Mouse (Mus musculus): Measurements from ENCODE around the gene Hipk2. TPM values are rescaled to one million over a fixed set of nuclear protein-coding genes. Genes with fewer than 3 reads are reported as not detected.
"Not testable (repeated sequence)": the region's sequence is repeated elsewhere in the genome, so short reads cannot be mapped to it uniquely, and the experiment has no call there.

Gene Hipk2
- polyA plus RNA-seq, 1 experiment from 2014 or later: 18.0 TPM

DNA sequence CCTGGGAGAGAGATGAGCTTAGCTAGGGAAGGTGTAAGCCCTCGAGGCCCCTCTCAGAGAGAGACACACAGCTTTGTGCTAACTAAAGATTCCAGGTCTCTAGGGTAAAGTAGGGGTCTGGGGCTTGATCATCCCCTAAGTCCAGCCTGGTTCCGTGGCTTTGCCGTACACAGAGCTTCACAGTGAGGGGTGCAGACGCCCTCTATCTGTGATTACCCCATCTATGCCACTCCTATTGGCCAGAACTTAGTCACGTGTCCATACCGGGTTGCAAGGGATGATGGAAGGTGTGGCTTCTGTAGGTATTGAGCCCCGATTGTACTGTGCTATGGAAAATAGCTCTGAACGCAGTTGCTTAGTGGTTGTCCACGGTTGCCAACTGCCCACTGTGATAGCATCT, 198.3 kb downstream of the Hipk2 start:
- WGBS (ENCODE audit: insufficient replicate concordance): 56% methylated on average over 9 of the region's 9 CpGs
- H3K27ac ChIP-seq (replicated peaks): no peak overlapping the region
- H3K36me3 ChIP-seq (replicated peaks): no peaks in the 10 kb centered on the region
- H3K27me3 ChIP-seq: peaks cover 7% of the 10 kb centered on the region; the same call in 1 of the 2 replicates
- ATAC-seq (ENCODE audit: insufficient read depth): no peak
- H3K4me2 ChIP-seq: no peak overlapping the region
- H3K9me3 ChIP-seq (replicated peaks): no peaks in the 10 kb centered on the region
- H3K4me1 ChIP-seq (replicated peaks): peaks cover 9% of the 10 kb centered on the region
- H3K9ac ChIP-seq: no peak overlapping the region
- H3K4me3 ChIP-seq (replicated peaks): no peak overlapping the region

DNA sequence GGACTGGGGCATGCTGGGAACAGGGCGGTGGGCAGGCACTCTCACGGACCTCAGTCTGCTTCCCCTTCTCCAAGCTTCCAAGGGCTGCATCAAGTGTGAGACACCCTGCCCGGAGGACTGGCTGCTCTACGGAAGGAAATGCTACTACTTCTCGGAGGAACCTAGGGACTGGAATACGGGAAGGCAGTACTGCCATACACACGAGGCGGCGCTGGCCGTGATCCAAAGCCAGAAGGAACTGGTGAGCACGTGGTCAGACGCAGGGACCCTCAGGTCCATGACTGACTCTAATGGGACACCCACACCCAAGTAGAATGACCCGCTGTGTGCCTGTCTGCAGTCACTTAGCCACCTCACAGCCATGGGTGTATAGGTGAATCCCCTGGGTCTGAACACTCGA, 199.2 kb downstream of the Hipk2 start:
- Histone ChIP-seq H3K4me2 (no peak overlapping the region), H3K27ac (replicated peaks) (no peak overlapping the region), H3K4me3 (replicated peaks) (no peak overlapping the region), H3K9ac (no peak overlapping the region), H3K9me3 (replicated peaks) (no peaks in the 10 kb centered on the region), H3K27me3 (peaks cover 7% of the 10 kb centered on the region; the same call in 1 of the 2 replicates), H3K36me3 (replicated peaks) (no peaks in the 10 kb centered on the region), H3K4me1 (replicated peaks) (peaks cover 9% of the 10 kb centered on the region)
- whole genome bisulfite sequencing (ENCODE audit: insufficient replicate concordance): 61% methylated on average over 14 of the region's 14 CpGs
- ATAC-seq (ENCODE audit: insufficient read depth): no peak

DNA sequence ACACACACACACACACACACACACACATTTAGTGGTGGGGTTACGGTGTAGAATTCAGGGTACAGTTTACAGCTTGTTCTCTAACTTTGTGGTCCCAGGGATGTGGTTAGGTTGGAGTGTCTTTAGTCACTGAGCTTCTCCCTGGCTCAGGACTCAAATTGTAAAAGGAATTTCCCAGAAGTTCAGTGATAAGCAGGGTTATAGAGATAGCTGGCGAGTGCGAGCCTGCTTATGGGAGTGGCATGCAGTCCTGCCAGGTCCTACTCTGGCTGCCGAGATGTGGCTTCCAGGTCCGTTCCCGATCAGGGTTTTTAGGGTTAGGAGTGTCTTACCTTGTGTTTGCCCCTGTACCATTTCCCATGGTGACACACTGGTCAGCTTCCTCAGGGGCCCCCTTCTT, 199.7 kb downstream of the Hipk2 start:
- Histone ChIP-seq H3K4me2 (no peak overlapping the region; the same call in 1 of the 2 replicates), H3K36me3 (replicated peaks) (no peaks in the 10 kb centered on the region), H3K9ac (no peak overlapping the region), H3K4me3 (replicated peaks) (no peak overlapping the region), H3K9me3 (replicated peaks) (no peaks in the 10 kb centered on the region), H3K4me1 (replicated peaks) (peaks cover 14% of the 10 kb centered on the region), H3K27me3 (peaks cover 7% of the 10 kb centered on the region; the same call in 1 of the 2 replicates), H3K27ac (replicated peaks) (no peak overlapping the region)
- no peak for ATAC-seq (ENCODE audit: insufficient read depth)
- WGBS (ENCODE audit: insufficient replicate concordance): 48% methylated on average over 6 of the region's 6 CpGs

DNA sequence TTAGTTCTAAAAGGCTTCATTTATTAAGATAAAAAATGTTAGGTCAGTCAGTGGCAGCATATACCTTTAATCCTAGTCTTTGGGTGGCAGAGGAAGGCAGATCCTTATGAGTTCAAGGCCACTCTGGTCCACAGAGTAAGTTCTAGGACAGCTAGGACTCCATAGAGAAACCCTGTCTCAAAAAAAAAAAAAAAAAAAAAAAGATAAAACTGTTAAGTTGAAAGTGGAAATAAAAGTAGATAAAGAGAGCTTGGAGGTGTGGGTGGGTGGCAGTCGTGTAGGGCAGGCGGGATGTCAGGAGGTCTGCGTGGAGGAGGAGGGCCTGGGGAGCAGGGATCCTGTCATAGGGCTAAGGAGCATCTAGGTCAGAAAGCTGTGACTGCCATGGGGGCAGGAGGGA, 204.0 kb downstream of the Hipk2 start:
- peaks cover 18% of the 10 kb centered on the region for H3K27me3 ChIP-seq
- H3K4me3 ChIP-seq (replicated peaks): no peak overlapping the region
- no peak overlapping the region for H3K27ac ChIP-seq (replicated peaks)
- no peak overlapping the region for H3K4me2 ChIP-seq
- H3K4me1 ChIP-seq (replicated peaks): peaks cover 17% of the 10 kb centered on the region
- no peak for ATAC-seq (ENCODE audit: insufficient read depth)
- no peaks in the 10 kb centered on the region for H3K36me3 ChIP-seq (replicated peaks)
- WGBS (ENCODE audit: insufficient replicate concordance): 48% methylated on average over 3 of the region's 3 CpGs
- no peak overlapping the region for H3K9ac ChIP-seq
- no peaks in the 10 kb centered on the region for H3K9me3 ChIP-seq (replicated peaks)

DNA sequence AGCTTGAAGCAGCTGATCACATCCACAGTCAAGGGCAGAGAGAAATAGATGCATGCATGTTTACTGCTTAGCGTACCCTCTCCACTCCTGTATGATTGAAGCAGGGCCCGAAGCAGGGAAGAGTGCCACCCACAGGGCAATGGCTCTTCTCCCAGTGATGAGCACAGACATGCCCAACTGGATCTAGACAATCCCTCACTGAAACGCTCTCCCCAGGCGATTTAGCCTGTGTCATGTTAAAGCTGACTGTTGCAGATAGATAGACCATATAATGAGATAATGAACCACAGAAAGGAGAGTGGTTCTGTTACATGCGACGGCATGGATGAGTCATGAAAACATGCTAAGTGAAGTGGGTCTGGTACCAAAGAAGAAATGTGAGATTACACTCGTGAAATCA, 204.7 kb downstream of the Hipk2 start:
- no peak for ATAC-seq (ENCODE audit: insufficient read depth)
- Histone ChIP-seq H3K4me2 (no peak overlapping the region), H3K9ac (no peak overlapping the region), H3K4me3 (replicated peaks) (no peak overlapping the region), H3K27me3 (peaks cover 22% of the 10 kb centered on the region), H3K9me3 (replicated peaks) (no peaks in the 10 kb centered on the region), H3K4me1 (replicated peaks) (peaks cover 11% of the 10 kb centered on the region), H3K36me3 (replicated peaks) (no peaks in the 10 kb centered on the region), H3K27ac (replicated peaks) (no peak overlapping the region)
- WGBS (ENCODE audit: insufficient replicate concordance): 39% methylated on average over 7 of the region's 7 CpGs

DNA sequence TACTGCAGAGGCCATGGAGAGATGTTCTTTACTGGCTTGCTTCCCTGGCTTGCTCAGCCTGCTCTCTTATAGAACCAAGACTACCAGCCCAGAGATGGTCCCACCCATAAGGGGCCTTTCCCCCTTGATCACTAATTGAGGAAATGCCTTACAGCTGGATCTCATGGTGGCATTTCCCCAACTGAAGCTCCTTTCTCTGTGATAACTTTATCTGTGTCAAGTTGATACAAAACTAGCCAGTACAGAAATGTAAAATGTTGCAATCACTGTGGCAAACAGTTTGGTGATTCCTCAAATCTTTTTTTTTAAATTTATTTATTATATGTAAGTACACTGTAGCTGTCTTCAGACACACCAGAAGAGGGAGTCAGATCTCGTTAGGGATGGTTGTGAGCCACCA, 205.5 kb downstream of the Hipk2 start:
- WGBS (ENCODE audit: insufficient replicate concordance): 38% methylated on average over 1 of the region's 1 CpGs
- not testable (repeated sequence) for H3K4me2 ChIP-seq; H3K4me3 ChIP-seq (replicated peaks); H3K4me1 ChIP-seq (replicated peaks); ATAC-seq (ENCODE audit: insufficient read depth); H3K9me3 ChIP-seq (replicated peaks); H3K9ac ChIP-seq; H3K27ac ChIP-seq (replicated peaks); H3K36me3 ChIP-seq (replicated peaks)
- peaks cover 30% of the 10 kb centered on the region for H3K27me3 ChIP-seq

DNA sequence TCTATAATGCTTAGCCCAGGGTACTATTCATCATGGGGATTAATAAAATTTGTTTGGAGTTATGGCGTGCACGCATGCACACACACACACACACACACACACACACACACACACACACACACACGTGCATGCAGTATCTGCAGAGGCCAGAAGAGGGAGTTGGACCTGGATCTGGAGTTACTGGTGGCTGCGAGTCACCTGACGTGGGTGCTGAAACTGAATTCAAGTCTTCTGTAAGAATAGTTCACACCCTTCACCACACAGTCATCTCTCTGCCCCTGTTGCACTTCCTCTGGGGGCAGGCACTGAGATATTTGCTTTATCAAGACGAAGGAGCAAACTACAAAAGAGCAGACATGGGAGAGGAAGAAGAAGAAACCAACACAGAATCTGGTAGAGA, 206.4 kb downstream of the Hipk2 start:
- Histone ChIP-seq H3K9ac (no peak overlapping the region), H3K4me3 (replicated peaks) (no peak overlapping the region), H3K36me3 (replicated peaks) (no peaks in the 10 kb centered on the region), H3K27me3 (peaks cover 39% of the 10 kb centered on the region), H3K4me2 (no peak overlapping the region), H3K27ac (replicated peaks) (no peak overlapping the region), H3K9me3 (replicated peaks) (no peaks in the 10 kb centered on the region), H3K4me1 (replicated peaks) (peaks cover 8% of the 10 kb centered on the region)
- no peak for ATAC-seq (ENCODE audit: insufficient read depth)
- WGBS (ENCODE audit: insufficient replicate concordance): 44% methylated on average over 6 of the region's 6 CpGs

DNA sequence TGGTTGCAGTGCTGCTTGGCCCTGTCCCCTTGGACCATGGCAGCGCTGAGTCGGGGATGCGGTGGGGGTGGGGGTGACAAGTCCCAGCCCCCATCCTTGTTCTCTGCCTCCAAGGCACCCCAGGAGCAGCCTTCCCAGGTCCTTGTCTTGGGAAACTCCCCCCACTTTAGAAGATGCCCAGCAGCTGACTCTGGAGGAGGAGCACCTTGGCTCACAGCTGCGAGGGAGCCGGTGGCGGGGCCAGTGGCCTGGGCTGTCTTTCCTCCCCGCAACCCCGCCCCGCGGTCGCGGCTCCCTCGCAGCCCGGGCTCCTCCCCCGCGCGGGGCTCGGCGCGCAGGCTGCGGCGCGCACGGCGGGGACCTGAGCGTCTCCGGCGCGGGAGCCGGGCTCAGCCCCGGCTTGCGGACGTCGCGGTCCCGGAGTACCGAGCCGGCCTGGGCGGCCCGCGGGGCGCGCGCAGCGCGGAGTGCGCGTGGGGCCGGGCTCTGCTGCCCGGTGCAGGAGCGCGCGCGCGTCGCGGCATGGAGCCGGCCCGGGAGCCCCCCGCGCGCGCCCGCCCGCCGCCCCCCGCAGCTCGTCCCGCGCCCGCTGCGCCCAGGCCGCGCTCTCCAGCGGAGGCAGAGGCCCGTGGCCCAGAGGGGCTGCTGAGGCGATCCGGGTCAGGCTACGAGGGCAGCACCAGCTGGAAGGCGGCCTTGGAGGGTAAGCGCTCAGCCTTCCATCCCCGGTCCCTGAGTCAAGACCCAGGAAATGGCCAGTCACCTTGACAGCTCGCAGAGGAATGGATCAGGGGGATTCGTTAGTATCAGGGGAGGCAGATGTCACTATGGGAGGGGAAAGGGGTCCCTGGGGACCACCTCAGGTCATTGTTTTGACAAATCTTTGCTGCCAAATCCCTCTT, 213.0 kb downstream of the Hipk2 start, which contains the start of gene Clec2l:
Gene Clec2l (plus strand): TSS at position 356 of the 902 bp plus-strand sequence.
- peak within 1 kb of the TSS; percentile 64 for H3K4me2 ChIP-seq

DNA sequence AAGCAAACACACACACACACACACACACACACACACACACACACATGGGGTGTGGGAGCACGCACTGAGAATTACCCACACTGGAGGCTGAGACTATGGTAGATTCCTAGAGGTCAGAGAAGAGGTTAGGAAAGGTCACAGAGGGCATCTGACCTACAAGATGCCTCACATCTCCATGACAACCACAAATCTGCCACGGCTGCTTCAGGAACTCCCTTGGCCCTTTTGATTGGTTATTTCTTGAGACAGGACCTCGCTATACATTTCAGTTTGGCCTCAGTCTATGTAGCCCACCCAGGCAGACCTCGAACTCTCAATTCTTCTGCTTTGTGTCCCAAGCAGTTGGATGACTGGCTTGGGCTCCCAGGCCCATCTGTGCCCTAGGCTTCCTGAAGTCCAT, 214.3 kb downstream of the Hipk2 start:
- Histone ChIP-seq H3K4me3 (replicated peaks) (no peak overlapping the region), H3K27me3 (peaks cover 83% of the 10 kb centered on the region), H3K36me3 (replicated peaks) (no peaks in the 10 kb centered on the region), H3K4me1 (replicated peaks) (0 out of 2 replicates have a peak, but pooled peaks cover 2% of the 10 kb centered on the region), H3K27ac (replicated peaks) (no peak overlapping the region), H3K9me3 (replicated peaks) (no peaks in the 10 kb centered on the region), H3K9ac (no peak overlapping the region), H3K4me2 (no peak overlapping the region)
- no peak for ATAC-seq (ENCODE audit: insufficient read depth)
- WGBS (ENCODE audit: insufficient replicate concordance): 48% methylated on average over 4 of the region's 4 CpGs

More for the DNA sequence above, 213.0 kb downstream of the Hipk2 start, which contains the start of gene Clec2l:
- Histone ChIP-seq H3K4me1 (replicated peaks) (0 out of 2 replicates have a peak, but pooled peaks cover 2% of the 10 kb centered on the region), H3K9ac (no peak within 1 kb of the TSS), H3K36me3 (replicated peaks) (no peaks in the 10 kb centered on the region), H3K9me3 (replicated peaks) (no peaks in the 10 kb centered on the region), H3K27ac (replicated peaks) (no peak within 1 kb of the TSS), H3K4me3 (replicated peaks) (peak within 1 kb of the TSS; percentile 42), H3K27me3 (peaks cover 91% of the 10 kb centered on the region)
- no peak for ATAC-seq (ENCODE audit: insufficient read depth)
- 1% methylated on average over 84 of the region's 84 CpGs for WGBS (ENCODE audit: insufficient replicate concordance)

DNA sequence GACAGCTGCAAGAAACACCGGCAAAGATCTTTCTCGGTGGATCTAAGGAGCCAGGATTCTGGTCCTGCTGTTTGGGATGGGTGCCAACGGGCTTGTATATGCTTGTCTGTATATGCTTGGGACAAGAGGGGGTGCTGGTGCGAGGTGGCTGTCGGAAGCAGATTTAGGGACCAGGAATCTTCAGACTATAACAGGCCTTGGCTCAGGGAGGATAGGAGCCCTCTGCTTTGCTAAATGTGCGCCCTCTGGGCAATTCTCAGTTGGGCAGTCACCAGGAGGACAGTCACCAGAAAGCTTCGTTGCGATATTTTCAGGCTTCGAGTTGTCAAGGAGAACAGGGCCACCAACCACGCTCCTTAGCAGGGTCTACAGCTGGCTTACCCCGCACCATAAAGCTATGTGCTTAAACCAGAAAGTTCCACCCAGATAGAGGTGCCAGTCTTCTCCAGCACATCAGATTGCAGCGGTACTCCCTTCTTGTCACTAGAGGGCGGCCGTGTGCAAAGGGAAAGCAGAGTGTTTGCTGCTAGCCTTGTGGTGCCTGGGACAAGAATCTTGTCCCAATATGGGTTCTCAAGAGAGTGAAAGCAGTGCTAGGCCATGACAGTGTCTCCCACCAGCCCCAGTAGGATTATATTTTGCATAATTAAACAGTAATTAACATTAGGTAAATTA, 225.6 kb downstream of the Hipk2 start:
- no peaks in the 10 kb centered on the region for H3K9me3 ChIP-seq (replicated peaks)
- H3K4me2 ChIP-seq: no peak overlapping the region
- 34% methylated on average over 14 of the region's 14 CpGs for WGBS (ENCODE audit: insufficient replicate concordance)
- H3K4me3 ChIP-seq (replicated peaks): no peak overlapping the region
- ATAC-seq (ENCODE audit: insufficient read depth): no peak
- no peaks in the 10 kb centered on the region for H3K36me3 ChIP-seq (replicated peaks)
- H3K27ac ChIP-seq (replicated peaks): no peak overlapping the region
- H3K27me3 ChIP-seq: peaks cover 20% of the 10 kb centered on the region
- no peak overlapping the region for H3K9ac ChIP-seq
- H3K4me1 ChIP-seq (replicated peaks): no peaks in the 10 kb centered on the region; the same call in 1 of the 2 replicates

DNA sequence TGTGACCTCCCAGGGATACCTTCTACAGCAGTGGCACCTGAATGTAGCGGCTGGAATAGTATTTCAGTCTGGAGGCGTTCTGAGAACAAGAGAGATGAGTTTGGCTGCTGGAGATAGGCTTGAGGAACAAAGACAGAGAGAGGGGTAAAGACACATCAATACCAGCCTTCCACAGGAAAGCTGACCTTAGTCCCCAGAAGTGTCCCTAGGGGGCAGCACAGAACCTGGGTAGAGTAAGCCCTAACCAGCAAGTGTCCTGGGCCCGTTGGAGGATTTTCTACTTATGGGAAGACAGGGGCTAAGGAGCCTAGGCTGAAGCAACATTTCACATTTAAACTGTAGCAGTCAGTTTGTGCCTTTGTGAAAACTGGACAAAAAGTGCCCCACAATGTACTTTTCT, 226.4 kb downstream of the Hipk2 start:
- Histone ChIP-seq H3K36me3 (replicated peaks) (no peaks in the 10 kb centered on the region), H3K27ac (replicated peaks) (no peak overlapping the region), H3K27me3 (peaks cover 29% of the 10 kb centered on the region), H3K9me3 (replicated peaks) (no peaks in the 10 kb centered on the region), H3K9ac (no peak overlapping the region), H3K4me3 (replicated peaks) (no peak overlapping the region), H3K4me1 (replicated peaks) (no peaks in the 10 kb centered on the region; the same call in 1 of the 2 replicates), H3K4me2 (no peak overlapping the region)
- 57% methylated on average over 3 of the region's 3 CpGs for WGBS (ENCODE audit: insufficient replicate concordance)
- ATAC-seq (ENCODE audit: insufficient read depth): no peak
